Mouse (Mus musculus) adrenal gland, postnatal 36 days (tissue): ENCODE results near the gene Atp2b4. TPM values are rescaled to one million over a fixed set of nuclear protein-coding genes. Genes with fewer than 3 reads are reported as not detected.
A peak's percentile ranks its signal among the peaks of the same experiment; 100 is the strongest.

Experiments used
- DNase-seq, 2 experiments: peaks; one replicate each; pipeline ENCODE4 v3.0.0; 2021; ENCODE audit warnings: mixed read lengths in 1 of 2
- total RNA-seq, 2 experiments: library from RNA; stranded (reverse); gene quantifications; 2 replicates each; pipeline ENCODE4 v1.2.3; 2021

The Atp2b4 gene
- total RNA-seq, 2 experiments from 2014 or later = 21.8 to 34.7 TPM

GRCm38 (mm10) chr1:133797979-133798820 is 2.6 kb downstream of the Atp2b4 start:
- peak in 1 of 2 experiments; percentile 32 for DNase-seq

DNA sequence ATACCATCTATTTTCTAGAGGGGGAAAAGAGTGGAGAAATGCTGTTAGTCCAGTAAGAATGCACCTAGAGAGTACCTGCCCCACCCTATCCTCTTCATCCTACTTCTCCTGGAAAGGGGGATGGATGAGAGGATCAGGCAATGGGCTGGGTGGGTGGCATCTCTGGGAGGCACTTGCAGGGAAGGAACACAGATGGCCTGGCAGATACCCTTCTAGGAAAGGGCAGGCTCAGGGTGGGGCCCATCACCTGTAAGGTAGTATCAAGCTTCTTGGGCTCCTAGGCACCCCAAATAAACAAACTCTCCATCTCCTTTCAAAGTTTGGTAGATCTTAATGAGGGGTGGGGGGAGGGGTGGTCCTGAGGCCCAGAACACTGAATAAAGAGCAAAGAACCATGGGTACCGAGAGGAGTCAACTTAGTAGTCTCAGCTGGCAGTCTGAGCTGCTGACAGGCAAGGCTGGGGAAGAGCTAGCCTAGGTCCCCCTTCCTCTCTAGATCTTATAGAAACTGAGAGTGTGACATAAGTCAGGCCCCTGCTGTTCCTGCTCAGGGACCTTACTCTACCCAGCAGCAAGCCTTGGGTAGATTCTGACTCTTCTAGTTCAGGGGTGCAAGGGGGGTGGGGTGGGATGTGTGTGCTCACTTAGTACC is 3.4 kb downstream of the Atp2b4 start:
- no peak for DNase-seq

- no peak for DNase-seq
Measured at GRCm38 (mm10) chr1:133793646-133794045, 7.2 kb downstream of the Atp2b4 start.

GRCm38 (mm10) chr1:133790011-133790410 is 10.8 kb downstream of the Atp2b4 start:
- no peak for DNase-seq

- no peak for DNase-seq
Measured at GRCm38 (mm10) chr1:133788864-133789263, 12.0 kb downstream of the Atp2b4 start.

GRCm38 (mm10) chr1:133787500-133788210 is 13.2 kb downstream of the Atp2b4 start:
- no peak for DNase-seq

DNA sequence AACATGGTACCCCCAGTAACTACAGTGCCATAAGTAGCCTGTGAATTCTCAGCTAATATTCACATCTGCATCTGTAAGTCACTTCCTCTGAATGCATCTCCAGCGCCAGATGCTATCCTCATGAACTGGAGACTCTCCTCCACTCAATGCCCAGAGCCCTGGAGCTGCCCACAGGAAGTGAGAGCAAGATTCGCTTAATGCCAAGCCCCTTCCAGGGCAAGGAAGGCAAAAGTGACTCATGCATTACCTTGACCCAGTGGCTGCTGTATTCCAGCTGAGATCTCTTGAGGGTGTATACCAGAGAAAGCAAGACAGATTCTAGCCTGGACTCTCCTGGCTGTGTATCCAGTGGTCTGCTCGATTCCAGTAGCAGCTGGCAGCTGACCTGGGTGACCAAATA is 16.2 kb downstream of the Atp2b4 start:
- peak; percentile 44 to 50 for DNase-seq

- DNase-seq = no peak
Measured at GRCm38 (mm10) chr1:133781531-133781930, 19.3 kb downstream of the Atp2b4 start.

- peak in 1 of 2 experiments; percentile 42 for DNase-seq
Measured at GRCm38 (mm10) chr1:133779043-133779442, 21.8 kb downstream of the Atp2b4 start.

- no peak for DNase-seq
Measured at GRCm38 (mm10) chr1:133777651-133778231, 23.1 kb downstream of the Atp2b4 start.

DNA sequence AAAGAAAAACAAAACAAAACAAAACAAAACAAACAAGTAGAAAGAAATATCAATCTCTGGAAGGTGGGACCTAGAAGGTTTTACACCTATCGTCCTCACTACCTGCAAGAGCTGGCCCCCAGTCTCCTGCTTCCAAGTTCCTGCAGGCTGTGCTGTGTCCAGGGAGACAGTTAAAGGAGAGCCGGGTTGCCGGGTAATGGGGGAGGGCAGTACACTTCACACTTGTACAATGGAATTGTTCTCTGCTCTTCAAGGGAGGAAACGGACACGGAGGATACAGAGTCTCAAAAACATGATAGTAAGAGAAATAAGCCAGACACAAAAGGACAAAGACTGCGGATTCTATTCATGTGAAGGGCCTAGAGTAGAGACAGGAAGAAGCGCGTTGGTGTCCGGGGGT is 28.3 kb downstream of the Atp2b4 start:
- peak in 1 of 2 experiments; percentile 14 for DNase-seq

DNA sequence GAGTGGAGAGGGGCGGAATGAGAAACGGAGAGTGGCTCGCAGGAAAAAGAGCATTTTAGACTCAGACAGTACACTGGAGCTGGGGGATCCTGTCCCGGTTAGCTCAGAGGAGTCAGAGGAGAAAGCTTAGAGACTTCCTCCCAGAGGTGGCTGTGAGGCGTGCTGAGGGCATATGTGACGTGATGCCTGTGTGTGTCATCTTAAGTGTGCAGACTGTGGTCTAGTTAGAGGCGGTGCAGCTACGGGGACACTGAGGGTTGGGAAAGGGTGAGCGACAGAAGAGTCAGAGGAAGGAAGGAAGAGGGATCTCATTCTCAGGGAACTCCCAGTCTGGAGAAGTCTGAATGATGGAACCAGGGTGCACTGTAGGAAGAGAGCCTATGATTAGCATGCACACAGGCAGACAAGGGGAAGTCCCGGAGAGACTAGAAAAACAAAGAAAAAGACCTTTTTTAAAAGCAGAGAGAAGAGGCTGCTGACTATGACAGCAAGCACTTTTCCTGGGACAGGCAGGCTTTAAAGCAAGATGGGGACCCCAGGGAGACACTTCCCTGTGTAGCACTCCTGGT is 28.9 kb downstream of the Atp2b4 start:
- no peak for DNase-seq

DNA sequence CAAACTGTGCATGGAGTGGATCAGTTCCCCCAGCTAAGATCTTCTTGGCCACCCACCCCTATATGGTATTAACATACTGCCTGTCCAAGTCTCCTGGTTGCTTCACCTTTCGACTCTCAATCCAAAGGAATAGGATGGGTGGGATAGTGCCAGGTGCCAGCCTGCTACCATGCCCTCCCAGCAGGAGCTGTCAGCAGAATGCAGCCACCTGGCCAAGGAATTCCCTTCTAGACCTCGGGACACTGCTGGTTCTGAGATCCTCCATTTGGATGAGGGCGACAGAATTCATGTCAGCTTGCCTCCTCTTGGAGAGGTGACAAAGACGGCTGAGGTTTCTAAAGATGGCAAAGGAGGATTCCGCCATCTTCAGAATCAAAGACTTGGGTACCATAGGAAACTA is 32.8 kb downstream of the Atp2b4 start:
- no peak for DNase-seq

DNA sequence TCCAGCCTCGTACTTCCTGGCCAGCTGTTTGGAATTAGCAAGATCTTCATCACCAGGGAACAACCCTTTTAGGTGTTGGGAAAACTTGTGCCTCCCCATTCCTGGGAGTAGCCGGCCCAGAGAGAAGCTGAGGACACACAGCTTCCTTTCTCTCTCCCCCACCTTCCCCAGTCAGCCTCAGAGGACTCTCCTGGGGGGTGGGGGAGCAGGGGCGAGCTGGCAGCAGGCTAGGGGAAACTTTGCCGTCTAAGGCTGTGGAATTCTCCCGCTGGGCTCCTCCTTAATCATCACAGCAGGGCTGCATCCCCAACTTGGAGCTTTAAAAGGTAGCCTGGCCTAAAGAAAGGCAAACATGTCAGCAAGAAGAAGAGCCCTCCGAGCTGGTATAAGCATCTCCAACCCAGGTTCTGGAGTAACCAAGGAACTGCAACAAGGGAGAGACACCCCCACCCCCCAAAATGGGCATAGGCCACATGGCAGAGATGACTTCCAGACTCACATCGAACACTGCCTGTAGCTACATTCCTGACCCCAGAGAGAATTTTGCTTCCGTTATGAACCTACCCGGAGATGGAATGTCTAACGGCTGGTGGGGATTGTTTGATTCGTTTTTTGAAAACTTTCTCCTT is 33.8 kb downstream of the Atp2b4 start:
- DNase-seq = no peak

DNA sequence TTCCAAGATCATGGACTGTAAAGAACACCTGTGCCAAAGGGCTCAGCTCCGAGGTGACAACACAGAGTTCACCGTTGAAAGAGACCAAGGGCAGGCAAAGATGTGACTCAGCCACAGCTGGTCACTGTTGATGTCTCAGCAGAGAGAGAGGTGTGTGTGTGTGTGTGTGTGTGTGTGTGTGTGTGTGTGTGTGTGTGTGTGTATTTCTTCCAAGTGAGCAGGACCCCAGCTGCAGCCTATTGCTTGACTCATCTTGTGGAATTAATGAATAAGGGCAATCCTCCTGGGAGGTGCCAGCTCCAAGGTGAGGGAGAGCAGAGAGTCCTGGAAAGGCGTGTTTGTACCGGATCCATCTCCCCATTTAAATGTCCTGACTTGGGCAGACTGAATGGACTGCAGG is 35.5 kb downstream of the Atp2b4 start:
- DNase-seq = peak; percentile 30 to 42

GRCm38 (mm10) chr1:133762946-133763422 is 37.9 kb downstream of the Atp2b4 start:
- DNase-seq = no peak

GRCm38 (mm10) chr1:133761278-133761677 is 39.6 kb downstream of the Atp2b4 start:
- DNase-seq = no peak

DNA sequence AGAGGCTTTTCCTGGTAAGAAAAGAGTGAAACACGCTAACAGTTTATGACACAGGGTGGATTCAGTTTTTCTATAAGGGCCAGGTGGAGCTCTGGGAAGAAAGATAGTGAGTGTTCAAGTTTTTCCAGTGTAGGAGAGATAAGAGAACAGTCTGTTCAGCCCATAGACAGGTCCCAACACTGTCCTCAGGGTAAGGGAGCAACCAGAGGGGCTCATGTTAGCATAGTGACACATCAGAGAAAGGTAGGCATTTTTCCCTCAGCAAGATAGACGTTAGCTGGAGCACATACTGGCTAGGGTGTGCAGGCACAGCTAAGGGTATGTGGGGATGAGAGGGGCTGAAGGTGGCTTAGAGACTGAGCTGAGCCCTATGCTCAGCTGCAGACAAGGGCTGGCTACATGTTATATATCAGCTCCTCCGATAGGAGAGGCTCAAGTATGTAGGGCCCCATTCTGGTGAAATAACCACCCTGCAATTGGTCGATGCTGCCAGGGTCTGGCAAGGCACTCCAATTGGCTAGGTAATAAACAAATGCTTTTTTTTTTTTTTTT is 46.4 kb downstream of the Atp2b4 start:
- no peak for DNase-seq

- no peak for DNase-seq
Measured at GRCm38 (mm10) chr1:133753325-133753724, 47.5 kb downstream of the Atp2b4 start.

DNA sequence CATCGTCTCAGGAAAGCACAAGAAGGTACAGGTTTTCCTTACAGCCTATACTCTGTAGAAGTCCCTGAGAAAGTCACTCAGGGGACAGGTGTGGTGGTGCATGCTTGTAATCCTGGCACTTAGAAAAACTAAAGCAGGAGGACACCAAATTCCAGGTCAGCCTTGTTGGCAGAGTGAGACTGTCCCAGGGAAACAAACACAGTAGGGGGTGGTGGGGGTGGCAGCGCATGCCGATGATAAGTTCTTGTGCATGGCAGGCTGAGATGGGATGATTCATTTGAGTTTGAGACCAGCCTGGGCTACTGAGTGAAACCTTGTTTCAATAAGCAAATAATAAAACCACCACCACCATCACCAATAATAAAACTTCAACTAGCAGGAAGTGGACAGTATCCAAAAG is 49.2 kb downstream of the Atp2b4 start:
- DNase-seq = no peak

GRCm38 (mm10) chr1:133749954-133750353 is 50.9 kb downstream of the Atp2b4 start:
- peak; percentile 32 to 65 for DNase-seq
